Mouse (Mus musculus) cerebellum, adult 9-11 months (tissue): ENCODE measurements around the gene Padi1.

Source experiments
- DNase-seq: peaks from one replicate; pipeline ENCODE4 v3.0.0; 2022

Gene Padi1

DNA sequence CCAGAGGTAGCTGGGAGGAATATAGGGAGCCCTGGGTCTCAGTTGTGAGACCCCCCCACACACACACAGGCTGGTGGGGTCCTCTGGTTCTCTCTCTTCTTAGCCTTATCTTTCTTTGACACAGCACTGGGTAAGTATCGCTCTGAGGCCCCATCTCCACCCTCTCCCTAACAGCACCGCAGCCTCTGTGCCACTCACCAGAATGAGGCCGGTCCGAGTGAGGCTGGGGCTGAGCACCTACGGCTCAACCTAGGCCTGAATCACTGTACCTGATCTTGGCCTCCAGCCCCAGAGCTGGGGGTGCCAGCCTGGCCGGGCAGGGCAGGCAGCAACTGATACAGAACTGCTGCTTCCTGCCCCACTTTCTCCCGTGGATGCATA, 15.2 kb upstream of the Padi1 start:
- no peak for DNase-seq

DNA sequence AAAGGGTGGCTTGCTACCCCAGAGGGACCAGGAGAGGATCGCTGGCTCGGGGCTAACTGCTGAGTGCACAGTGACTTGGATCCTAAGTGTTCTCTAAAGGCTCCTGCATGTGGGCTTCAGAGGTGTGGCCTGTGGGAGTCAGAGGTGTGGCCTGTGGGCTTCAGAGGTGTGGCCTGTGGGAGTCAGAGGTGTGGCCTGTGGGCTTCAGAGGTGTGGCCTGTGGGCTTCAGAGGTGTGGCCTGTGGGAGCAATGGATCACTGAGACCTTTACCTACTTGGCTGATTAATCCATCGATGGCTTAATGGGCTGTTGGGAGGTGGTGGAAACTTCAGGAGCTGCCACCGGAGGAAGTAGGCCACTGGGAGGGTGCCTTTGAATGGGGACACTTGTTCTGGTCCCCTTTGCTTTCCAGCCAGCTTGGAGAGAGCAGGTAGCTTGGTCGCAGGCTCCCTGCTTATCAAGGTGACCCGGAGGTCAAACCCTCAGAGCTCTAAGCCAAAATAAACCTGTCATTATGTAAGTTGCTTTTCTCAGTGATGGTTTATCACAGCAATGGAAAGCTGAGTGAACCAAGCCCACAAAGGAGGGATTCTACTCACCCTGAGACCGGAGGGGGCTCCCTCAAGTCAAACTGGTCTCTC, 14.7 kb upstream of the Padi1 start:
- DNase-seq = no peak

DNA sequence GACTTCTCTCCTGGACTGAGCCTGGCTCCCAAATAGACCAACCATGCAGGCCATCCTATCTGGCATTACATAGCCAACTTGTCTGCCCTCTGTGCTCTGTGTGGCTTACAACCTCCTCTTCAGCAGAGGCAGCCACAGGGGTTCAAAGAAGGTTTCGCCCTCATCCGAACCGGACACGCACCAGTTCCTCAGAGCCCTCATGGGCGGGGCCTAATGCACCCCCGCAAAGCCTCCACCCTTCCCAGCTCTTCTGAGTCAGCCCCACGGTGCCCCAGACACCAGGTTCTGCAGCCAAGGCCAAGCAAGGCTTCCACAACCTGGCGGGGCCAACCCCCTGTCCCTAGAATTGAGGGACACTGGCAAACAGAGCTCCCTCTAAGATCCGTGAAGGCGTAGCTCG, 13.7 kb upstream of the Padi1 start:
- DNase-seq = no peak

DNA sequence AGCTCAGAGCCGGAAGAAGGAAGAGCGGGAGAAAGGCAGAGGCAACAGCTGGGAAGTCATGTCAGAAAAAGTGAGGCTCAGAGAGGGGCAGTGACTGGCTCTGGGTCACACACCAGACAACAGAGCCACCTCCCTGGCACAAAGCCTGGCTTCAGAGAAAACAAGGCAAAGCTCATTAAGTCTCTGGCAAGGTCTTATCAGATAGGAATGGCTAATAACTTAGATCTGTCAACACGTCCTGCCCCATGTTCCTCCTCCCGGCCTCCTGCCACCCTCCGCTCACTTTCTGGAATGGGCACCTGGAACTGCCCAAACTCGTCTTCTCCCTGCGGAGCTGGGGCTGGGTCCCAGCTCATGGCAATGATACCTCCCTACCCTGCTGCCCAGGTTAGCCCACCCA, 12.2 kb upstream of the Padi1 start:
- DNase-seq = no peak

DNA sequence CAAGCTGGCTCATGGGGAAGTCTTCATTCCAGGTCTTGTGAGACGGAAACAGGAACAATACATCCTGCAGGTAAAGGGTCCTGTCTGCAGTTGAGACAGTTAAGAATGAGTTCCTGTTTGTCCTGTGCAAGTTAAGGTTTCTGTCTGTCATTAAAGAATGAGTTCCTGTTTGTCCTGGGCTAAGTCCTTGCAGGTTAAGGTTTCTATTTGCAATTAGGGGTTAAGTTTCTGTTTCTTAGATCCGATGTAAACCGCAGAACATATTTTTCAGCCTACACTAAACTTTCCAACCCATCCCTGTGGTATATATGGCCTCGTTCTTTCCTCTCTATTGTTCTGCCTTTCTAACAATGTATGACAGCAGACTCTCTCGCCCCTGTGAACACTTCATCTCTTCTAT, 11.5 kb upstream of the Padi1 start:
- no peak for DNase-seq

DNA sequence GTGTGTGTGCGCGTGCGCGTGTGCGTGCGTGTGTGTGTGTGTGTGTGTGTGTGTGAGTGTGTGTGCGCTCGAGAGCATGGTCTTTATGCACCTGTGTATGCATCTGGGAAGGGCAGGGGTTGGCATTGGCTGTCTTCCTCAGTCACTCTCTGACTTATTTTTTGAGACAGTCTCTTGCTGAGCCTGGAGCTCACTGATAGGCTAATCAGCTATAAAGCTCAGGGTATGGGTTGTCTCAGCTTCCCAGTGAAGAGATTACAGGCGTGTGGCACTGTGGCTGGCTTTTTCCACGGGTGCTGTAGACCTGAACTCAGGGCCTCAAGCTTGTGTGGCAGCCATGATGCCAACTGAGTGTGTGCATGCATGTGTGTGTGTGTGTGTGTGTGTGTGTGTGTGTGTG, 9.6 kb upstream of the Padi1 start:
- DNase-seq = no peak

DNA sequence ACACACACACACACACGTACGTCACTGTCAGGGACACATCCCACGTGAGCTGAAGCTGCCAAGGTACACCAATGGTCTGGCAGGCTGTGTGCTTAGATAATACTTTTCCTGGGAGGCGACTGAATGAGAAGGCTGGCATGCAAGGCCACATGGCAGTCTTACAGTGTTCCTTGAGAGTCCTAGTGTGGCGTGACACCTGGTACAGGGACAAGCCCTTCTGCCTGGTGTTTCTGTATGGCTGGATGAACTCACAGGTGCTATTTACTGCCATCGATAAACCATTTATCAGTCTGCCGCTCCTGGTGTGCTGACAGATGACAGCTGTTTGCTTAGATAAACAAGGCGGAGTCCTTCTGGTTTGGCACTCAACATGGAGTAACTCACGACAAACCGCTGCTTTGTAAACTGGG, 8.9 kb upstream of the Padi1 start:
- DNase-seq = no peak

DNA sequence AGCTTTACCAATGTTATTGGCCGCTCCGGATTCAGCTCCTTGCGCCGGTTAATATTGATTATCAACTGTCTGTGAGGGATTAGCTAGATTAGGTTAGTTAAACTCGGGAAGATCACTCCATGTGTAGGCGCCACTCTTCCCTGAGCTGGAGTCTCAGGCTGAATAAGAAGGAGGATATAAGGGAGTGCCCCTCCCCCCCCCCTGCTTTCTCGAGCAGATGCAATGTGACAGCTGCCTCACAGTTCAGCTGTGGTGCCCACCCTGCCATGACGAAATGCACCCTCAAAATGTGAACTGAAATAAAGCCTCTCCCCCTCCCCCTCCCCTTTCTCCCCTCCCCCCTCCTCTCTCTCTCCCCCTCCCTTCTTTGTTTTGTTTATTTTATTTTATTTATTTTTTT, 8.0 kb upstream of the Padi1 start:
- no peak for DNase-seq

DNA sequence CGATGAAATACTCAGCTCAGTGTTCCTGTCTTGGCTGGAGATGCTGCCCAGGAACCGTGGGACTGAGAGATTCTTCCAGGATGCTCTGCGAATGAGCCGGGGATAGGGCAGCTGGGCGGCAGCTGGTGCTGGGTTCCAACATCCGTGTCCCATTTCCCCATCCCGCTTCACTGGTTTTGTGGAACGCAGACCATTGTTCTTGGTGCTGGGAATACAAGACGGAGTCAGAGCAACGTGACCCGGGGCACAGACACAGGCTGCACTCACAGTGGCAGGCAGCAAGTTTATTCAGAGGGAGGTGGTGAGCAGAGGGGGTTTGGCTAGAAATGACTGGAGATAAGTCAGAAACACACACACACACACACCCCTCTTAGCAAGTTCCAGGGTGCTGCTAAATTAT, 3.7 kb upstream of the Padi1 start:
- DNase-seq = no peak

DNA sequence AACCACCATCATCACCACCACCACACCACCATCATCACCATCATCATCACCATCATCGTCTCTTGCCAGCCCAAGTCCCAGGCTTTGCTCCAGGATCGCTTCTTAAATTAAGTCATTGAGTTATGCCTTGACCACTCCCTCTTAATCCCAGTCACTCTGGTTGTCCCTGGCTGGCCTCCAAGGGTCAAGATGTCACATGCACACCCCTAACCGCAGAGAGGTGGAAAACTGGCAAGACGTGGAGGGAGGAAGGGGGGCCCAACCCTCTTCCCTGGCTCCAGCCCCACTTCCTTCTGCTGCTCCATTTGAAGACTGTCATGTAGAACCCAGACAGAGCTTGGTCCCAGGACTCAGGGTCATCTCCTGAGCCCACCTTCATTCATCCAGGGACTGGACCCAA, 587 bp downstream of the Padi1 start:
- DNase-seq = no peak

DNA sequence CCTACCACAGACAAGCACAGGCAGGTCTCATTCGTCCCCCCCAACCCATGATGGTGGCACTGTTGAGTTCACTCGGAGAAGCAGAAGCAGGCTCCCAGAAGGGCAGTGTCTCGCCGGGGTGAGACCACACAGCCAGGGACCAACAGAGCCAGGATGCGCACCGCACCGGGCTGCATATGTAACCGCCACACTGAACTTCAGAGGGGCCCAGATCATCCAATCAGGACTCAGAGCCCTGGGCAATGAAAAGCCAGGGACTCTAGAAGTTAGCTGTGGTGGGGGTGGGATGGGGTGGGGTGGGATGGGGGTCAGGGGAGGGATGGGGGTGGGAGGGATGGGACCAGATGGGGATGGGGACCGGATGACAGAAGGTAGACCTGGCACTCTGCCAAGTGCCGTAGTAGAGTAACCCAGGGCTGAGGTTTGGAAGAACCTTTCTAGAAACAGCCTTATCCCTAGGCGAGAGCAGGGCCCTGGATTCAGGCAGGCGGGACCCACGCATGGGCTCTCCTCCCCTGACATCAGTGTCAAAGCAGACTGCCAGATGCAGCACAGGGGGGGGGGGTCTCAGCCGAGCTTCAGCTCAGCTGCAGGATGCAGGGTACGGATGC, 1.8 kb downstream of the Padi1 start:
- no peak for DNase-seq

DNA sequence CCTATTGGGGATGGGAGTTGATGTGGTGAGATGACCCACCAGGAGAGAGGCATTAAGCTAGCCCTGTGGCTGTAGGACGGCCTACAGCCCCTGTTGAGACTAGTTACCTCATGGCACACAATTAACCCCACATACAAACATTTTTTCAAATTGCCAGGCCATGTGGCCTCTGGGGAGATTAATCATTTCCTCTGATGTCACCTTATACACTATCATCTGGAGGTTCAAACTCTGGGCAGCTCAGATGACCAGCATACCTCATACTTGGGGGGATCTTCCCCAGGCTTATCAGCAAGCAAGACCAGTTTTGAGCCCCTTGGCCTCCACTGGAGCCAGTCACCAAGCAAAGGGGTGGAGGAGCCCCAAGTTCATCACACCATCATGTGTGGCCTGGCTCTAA, 2.7 kb downstream of the Padi1 start:
- DNase-seq = no peak

DNA sequence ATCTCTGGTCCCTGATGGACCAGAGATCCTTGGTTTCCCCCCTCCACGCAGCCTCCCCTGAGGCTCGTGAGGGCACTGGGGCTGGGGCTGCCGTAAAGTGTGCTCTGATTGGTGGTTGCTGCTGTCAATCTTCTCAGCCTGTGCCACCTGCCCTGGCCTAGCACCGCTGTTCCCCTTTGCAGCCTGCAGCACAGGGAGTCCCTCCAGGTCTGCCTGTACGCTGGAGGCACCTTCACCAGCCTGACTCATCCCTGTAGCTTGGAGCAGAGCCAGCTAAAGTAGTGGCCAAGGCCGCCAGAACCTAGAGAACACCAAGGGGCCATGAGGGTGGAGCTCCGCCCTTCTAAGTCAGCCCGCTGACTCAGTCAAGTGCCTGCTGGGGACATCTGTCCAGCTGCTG, 7.7 kb downstream of the Padi1 start:
- DNase-seq = no peak

DNA sequence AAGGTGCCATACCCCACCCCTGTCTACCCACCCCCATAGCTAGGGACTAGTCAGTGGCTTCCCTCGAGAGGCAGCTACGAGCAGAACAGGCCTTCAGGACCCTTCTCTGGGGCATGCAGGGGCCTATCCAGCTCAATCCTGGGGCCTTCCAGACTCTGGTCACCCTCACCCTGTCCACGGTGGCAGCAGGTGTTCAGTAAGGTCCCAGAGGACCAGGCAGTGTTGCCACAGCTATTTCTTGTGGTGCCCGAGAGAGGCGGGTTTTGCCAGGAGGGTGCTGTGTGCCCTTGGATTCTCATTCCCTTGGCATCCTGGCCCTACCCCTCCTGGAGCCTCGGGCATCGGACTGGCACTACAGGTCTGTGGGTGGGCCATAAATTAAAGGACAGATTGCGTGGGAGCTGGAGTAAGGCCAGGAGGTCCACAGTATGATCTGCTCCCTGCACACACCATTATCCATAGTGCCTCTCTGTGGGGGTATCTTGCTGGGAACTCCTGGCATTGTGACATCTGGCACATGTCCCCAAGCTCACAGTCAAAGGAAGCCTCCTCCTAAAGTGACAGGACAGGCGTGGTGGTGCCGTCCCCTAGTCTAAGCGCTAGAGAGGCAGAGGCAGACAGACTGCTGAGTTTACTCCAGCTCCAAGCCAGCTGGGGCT, 9.2 kb downstream of the Padi1 start:
- DNase-seq = no peak

DNA sequence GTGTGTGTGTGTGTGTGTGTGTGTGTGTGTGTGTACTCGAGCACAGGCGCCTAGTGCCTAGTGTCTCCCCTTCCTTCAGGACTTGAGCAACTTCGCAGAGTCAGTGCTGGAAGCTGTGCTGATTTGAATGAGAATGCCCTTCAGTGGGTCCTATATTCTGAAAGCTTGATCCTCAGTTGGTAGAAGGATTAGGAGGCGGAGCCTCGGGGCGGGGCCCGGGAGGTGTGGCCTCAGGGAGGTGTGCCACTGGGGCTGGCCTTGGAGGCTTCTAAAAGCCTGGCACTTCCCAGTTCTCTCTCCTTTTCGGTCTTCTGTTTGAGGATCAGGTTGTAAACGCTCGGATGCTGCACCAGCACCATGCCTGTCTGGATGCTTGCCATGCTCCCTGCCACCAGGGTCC, 9.9 kb downstream of the Padi1 start:
- DNase-seq = no peak

DNA sequence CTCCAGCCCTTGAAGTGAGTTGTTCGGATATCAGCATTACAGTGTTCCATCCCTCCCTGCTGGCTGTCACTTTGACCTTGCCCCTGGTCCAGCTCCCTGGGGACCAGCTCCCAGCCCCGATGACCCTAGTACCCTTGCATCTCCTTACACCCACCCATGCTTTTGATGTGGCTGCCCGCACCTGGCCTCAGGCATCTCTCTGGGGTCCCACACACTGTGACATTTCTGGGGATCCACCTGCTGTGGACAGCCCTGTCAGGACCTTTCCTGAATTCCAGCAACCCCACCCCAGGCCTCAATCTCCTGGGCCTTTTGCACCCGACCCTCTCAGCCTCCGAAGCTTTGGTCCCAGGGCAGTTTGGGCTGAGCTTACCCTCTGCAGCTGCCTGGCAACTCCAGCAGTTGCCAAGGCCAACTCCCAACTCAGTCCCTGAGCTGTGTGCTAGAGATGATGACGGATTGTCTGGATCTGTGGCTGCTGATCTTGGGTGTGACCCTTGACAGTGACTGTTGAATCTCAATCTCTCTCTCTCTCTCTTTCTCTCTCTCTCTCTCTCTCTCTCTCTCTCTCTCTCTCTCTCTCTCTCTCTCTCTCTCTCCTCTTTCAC, 11.1 kb downstream of the Padi1 start:
- DNase-seq = no peak

DNA sequence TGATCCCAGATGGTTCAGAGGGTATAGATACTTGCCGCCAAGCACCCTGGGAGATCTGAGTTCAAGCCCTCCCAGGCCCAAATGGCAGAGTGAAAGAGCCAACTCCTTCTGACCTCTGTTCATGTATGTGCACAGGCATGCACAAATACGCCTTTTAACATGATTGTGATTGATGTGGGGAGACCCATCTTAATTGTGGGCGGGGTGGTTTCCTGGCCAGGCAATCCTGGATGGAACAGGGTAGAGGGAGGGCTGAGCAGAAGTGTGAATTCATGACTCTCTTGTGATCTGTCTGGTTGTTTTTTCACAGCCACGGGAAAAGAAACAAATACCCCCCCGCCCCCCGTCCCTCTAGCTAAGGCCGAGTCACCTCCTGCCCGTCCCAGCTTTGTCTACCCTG, 12.8 kb downstream of the Padi1 start:
- no peak for DNase-seq

DNA sequence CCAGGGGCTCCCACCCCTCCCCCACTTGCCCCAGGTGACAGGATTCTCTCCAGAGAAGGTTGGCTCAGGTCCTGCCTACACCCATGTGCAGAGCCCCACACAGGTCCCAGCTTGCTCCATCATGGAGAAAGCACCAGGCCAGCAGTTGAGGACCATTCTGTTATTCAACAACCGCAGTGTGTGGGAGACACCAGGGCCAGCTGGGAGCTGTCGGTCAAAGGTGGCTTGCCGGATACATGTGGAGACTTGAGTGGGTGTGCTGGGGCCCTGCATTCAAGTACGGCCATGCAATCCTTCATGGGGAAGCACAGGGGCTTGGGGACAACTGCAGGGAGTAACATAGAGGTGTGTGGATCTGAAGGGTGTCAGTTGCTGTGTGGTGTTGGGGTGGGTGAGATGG, 13.8 kb downstream of the Padi1 start:
- no peak for DNase-seq

DNA sequence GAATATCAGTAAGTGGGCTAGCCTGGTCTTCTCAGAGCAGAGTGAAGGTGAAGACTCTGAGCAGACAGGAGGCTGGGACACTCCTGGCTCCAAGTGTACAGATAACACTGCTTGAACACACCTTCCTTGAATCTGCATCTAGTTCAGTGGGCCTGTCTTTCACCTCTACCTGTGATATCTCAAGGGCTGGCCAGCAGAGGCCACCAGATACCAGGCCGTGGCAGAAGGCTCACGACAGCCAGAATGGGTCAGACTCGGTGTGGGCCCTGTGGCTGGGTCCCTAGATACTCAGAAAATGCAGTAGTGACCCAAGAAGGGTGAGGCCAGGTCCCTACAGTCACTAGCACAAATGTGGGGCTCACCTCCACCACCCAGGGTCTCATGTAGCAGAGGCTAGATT, 18.3 kb downstream of the Padi1 start:
- DNase-seq = no peak

DNA sequence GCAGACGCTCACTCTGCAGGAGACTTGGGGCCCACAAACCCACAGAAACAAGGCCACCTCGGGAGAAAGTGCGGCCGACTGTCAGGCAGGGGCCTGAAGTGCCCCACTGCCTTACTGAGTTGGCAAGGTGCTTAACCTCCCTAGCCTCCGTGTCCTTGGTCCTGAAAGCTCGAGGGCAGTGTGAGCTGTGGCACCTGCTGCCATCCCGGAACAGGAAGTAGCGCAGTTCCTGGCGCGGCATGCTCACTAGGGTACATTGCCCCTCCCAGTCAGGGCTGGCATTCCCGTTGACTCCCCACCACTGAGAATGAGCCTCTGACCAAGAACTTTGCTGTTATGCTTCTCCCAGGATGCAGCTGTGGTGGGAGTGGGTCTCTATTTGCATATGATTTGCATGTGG, 19.6 kb downstream of the Padi1 start:
- no peak for DNase-seq

DNA sequence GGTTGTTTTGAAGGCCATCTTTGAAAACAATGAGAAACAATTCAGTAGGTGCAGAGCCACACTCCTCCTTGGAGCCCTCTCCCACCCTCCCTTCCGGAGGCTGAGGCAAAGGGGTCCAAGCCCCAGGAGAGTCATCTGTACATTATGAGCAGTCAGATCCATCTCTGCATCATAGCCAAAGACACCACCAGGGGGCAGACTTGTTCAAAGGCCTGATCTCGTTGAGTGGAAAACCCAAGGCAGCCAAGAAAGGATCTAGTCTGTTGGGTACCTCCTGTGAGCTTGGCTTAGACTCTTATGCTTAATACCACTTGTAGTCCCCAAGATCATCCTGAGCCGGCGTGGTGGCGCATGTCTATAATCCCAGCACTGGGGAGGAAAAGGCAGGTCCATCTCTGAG, 23.6 kb downstream of the Padi1 start:
- DNase-seq = peak; percentile 26

DNA sequence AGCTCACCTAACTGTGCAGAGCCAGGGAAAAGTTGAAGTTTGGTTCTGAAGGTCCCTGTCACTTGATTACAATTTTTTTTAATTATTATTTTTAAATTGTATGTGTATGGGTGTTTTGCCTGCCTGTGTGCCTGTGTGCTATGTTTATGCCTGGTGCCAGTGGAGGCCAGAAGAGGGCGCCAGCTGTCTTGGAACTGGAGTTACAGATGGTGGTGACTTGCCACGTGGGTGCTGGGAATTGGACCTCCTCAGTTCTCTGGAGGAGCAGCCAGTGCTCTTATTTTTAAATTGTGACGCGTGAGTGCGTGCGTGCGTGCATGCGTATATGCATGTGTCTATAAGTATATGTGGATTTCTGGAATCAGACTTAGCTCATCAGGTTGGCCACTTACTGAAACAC, 28.2 kb downstream of the Padi1 start:
- DNase-seq = no peak

DNA sequence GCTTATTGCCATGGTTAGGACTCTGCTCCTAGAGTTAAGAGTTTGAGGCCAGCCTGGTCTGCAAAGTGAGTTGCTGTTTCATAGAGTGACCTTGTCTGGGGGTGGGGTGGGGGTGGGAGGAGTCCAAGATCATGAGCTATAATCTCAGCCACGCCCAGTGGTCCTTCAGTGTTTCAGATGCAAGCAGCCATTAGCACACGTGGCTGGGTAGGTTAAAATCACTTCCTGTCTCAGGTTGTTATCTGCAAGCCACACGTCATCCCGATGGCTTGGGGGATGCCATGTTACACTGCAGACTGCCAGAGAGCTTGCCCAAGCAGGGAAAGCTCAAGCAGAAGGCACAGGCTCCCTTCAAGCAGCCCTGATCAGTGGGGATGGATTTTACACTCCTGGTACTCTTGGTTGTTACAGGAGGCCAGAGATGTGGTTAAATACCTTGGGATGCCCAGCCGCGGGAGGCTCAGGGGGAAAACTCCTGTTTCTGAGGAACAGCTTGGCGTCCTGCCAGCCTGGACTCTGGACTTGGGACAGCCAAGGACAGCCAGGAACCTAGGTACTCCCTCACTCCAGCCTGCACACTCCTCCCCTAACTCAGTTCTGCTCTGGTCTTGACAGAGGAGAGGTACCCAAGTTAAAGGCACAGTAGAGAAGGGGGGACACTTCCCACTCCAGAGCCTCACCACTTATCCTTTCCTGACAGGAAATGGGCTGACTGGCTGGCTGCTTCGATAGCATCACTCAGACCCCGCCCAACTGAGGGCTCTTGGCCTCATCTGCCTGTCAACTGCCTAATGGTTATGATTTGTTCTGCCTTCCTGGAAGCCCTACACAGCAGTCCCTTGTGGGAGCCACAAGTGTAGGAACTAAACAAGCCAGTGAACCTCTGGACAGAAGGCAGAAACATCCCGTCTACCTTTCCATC, 29.3 kb downstream of the Padi1 start:
- no peak for DNase-seq
